Mouse (Mus musculus): ENCODE measurements at regions not wholly inside any gene's neighbourhood (a gene's known extent, or its start where the extent isn't known, plus 50 kb on each side); places are given as distances from the start of the nearest gene placed in this dataset.

GRCm38 (mm10) chr9:14206838-14207560, 67.9 kb upstream of the Sesn3 start:
- WGBS, result 87% methylated on average over 16 of the region's 16 CpGs
- Histone ChIP-seq H3K4me1 (ENCODE audit: control insufficient read depth, insufficient read depth, low read length) (peaks cover 2% of the 10 kb centered on the region; the same call in 1 of the 2 replicates), H3K4me3 (replicated peaks; ENCODE audit: control insufficient read depth, low read depth, low read length) (no peak overlapping the region), H3K27ac (ENCODE audit: control insufficient read depth, insufficient read depth, low read depth, low read length, poor library complexity) (no peak overlapping the region)
- no peak for TF ChIP-seq POLR2A (IDR thresholded peaks at IDR 0.05; ENCODE audit: borderline replicate concordance, control insufficient read depth, low read depth, low read length)
- TF ChIP-seq CTCF (IDR thresholded peaks at IDR 0.05; ENCODE audit: control insufficient read depth, insufficient read depth, low read length), result no peak

DNA sequence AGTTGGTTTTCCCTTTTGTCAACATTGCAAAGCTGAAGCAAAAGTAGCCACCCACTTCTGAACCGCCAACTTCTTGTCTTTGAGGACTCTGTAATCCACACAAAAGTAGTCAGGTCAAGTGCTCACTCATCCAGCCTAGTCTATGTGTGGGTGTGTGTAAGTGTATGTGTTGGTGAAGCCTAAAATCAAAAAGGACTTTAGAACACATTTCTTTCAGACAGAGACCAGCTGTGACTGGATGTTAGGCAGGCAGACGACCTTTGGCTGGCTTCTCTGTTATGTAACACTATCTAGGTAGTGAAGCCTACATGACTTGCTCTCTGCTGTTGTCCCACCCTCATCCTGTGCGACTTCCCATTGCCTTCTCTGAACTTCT, 67.3 kb upstream of the Sesn3 start:
- WGBS, result 34% methylated on average over 3 of the region's 3 CpGs
- Histone ChIP-seq H3K27ac (ENCODE audit: control insufficient read depth, insufficient read depth, low read depth, low read length, poor library complexity) (no peak overlapping the region), H3K4me3 (replicated peaks; ENCODE audit: control insufficient read depth, low read depth, low read length) (no peak overlapping the region), H3K4me1 (ENCODE audit: control insufficient read depth, insufficient read depth, low read length) (peaks cover 4% of the 10 kb centered on the region)
- TF ChIP-seq POLR2A (IDR thresholded peaks at IDR 0.05; ENCODE audit: borderline replicate concordance, control insufficient read depth, low read depth, low read length) (no peak), CTCF (IDR thresholded peaks at IDR 0.05; ENCODE audit: control insufficient read depth, insufficient read depth, low read length) (no peak)

DNA sequence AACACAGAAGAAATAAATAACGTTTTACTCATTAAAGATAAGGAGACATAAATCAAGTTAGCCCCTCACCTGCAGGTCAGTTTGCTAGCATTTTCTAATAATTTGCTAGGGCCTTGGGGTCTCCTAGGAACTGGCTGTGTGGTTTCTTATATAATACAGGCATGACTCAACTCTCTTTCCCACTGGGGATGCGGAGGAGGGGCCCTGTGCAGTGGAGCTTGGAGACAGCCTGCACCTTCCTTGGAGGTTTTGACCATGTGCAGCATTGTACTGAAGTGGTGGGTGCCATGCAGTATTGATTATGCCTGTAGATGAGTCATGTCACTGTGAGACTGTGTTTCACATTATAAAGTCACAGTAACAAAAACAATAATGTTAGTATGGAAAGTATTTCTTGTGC, 61.6 kb upstream of the Sesn3 start:
- 50% methylated on average over 2 of the region's 2 CpGs for whole genome bisulfite sequencing

DNA sequence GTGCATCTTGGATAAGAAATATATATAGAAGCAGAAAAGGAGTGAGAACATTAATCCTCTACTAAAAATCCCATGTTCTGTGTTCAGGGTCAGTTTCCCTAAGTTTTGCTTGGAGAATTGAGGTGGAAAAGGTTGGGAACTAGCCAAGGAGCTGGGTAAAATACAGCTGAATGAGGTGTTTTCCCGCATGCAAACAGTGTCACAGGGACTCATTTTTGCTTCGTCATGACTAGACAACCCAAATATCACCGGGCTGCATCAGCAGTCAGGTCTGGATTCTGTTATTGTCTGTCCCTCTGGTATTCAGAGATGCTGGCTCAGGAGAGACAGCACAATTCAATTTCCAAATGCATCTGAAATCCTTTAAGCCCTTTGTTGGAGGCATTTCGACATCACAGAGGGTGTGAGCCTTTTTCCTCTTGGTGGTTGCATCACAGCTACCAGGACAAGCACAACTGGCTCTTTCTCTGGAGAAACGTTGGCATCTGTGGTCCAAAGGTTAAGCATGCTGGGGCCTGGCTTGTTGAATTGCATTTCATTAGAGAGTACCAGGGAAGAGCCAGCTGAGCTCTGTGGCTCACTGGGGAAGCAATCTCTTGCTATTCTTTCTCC, 59.6 kb upstream of the Sesn3 start:
- Histone ChIP-seq H3K27ac (ENCODE audit: control insufficient read depth, insufficient read depth, low read depth, low read length, poor library complexity) (no peak overlapping the region), H3K4me3 (replicated peaks; ENCODE audit: control insufficient read depth, low read depth, low read length) (no peak overlapping the region), H3K4me1 (ENCODE audit: control insufficient read depth, insufficient read depth, low read length) (peaks cover 6% of the 10 kb centered on the region)
- TF ChIP-seq POLR2A (IDR thresholded peaks at IDR 0.05; ENCODE audit: borderline replicate concordance, control insufficient read depth, low read depth, low read length) (no peak), CTCF (IDR thresholded peaks at IDR 0.05; ENCODE audit: control insufficient read depth, insufficient read depth, low read length) (no peak)
- 30% methylated on average over 5 of the region's 5 CpGs for WGBS

More for the DNA sequence above, 61.6 kb upstream of the Sesn3 start:
- H3K27ac ChIP-seq (ENCODE audit: control insufficient read depth, insufficient read depth, low read depth, low read length, poor library complexity), result no peak overlapping the region
- H3K4me1 ChIP-seq (ENCODE audit: control insufficient read depth, insufficient read depth, low read length), result peaks cover 6% of the 10 kb centered on the region
- TF ChIP-seq POLR2A (IDR thresholded peaks at IDR 0.05; ENCODE audit: borderline replicate concordance, control insufficient read depth, low read depth, low read length) (no peak), CTCF (IDR thresholded peaks at IDR 0.05; ENCODE audit: control insufficient read depth, insufficient read depth, low read length) (no peak)
- no peak overlapping the region for H3K4me3 ChIP-seq (replicated peaks; ENCODE audit: control insufficient read depth, low read depth, low read length)

DNA sequence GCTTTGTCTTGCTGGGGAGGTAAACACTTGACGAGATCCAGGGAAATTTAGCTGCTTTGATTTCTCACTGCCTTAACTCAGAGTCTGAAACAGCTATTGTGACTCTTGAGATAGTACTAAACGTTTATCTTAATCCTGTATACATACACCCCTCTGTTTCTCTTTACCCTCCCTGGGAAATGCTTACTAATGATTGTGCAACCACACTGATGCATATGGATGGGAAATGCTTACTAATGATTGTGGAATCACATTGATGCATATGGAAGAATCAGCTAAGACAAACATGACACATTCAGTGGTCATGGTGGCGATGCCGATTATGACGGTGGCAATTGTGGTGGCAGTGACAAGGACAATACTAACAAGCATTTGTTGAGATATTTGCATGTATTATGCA, 58.9 kb upstream of the Sesn3 start:
- no peak overlapping the region for H3K27ac ChIP-seq (ENCODE audit: control insufficient read depth, insufficient read depth, low read depth, low read length, poor library complexity)
- no peak overlapping the region for H3K4me3 ChIP-seq (replicated peaks; ENCODE audit: control insufficient read depth, low read depth, low read length)
- 58% methylated on average over 5 of the region's 5 CpGs for WGBS
- TF ChIP-seq CTCF (IDR thresholded peaks at IDR 0.05; ENCODE audit: control insufficient read depth, insufficient read depth, low read length) (no peak), POLR2A (IDR thresholded peaks at IDR 0.05; ENCODE audit: borderline replicate concordance, control insufficient read depth, low read depth, low read length) (no peak)
- peaks cover 6% of the 10 kb centered on the region for H3K4me1 ChIP-seq (ENCODE audit: control insufficient read depth, insufficient read depth, low read length)

GRCm38 (mm10) chr9:14222936-14223335, 51.9 kb upstream of the Sesn3 start:
- WGBS, result 78% methylated on average over 2 of the region's 2 CpGs
- TF ChIP-seq POLR2A (IDR thresholded peaks at IDR 0.05; ENCODE audit: borderline replicate concordance, control insufficient read depth, low read depth, low read length) (no peak), CTCF (IDR thresholded peaks at IDR 0.05; ENCODE audit: control insufficient read depth, insufficient read depth, low read length) (no peak)
- Histone ChIP-seq H3K4me1 (ENCODE audit: control insufficient read depth, insufficient read depth, low read length) (no peaks in the 10 kb centered on the region; the same call in 1 of the 2 replicates), H3K4me3 (replicated peaks; ENCODE audit: control insufficient read depth, low read depth, low read length) (no peak overlapping the region), H3K27ac (ENCODE audit: control insufficient read depth, insufficient read depth, low read depth, low read length, poor library complexity) (no peak overlapping the region)
